Mouse (Mus musculus): ENCODE measurements around the gene Orai2.

DNA sequence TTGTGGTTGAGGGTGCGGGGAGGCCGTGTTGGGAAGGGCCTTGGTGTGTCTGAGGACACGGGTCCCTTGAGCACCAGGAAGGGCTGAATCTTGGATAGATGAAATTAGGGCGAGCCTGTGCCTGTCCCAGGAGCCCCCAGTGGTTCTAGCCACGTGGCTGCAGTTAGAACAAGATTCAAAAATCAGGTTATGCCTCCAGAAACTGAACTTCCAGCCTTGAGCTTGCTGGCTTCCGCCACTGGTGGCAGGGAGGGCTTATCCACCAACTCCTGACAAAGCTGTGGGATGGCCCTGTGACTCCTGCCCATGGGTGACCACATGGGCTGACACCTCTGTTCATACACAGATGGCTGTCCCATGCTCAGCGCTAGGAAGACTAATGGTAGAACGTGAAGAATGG lies 22.8 kb downstream of the Orai2 start:
- TF ChIP-seq CTCF (IDR thresholded peaks at IDR 0.05; ENCODE audit: low read depth): no peak
- TF ChIP-seq EP300 (IDR thresholded peaks at IDR 0.05; ENCODE audit: low read depth): no peak
